Mouse (Mus musculus): ENCODE results near the gene Ccdc102a. TPM values are rescaled to one million over a fixed set of nuclear protein-coding genes. Genes with fewer than 3 reads are reported as not detected.
"Not testable (repeated sequence)": the region's sequence is repeated elsewhere in the genome, so short reads cannot be mapped to it uniquely, and the experiment has no call there.

Gene Ccdc102a
- polyA plus RNA-seq, 1 experiment from 2014 or later: 14.6 TPM

- no peaks in the 10 kb centered on the region for H3K9me3 ChIP-seq (ENCODE audit: low read length)
- no peak overlapping the region for H3K4me3 ChIP-seq (ENCODE audit: low read depth, low read length)
- ATAC-seq (peak; percentile 67), DNase-seq (ENCODE audit: low spot score) (peak; percentile 44)
- H3K4me2 ChIP-seq (replicated peaks; ENCODE audit: low read depth, low read length): no peak overlapping the region
- H3K27me3 ChIP-seq (replicated peaks; ENCODE audit: insufficient read depth, low read length): no peaks in the 10 kb centered on the region
- no peaks in the 10 kb centered on the region; the same call in 1 of the 2 replicates for H3K4me1 ChIP-seq (ENCODE audit: insufficient read depth, low read depth, low read length)
- TF ChIP-seq CTCF (IDR thresholded peaks at IDR 0.05) (no peak), EP300 (IDR thresholded peaks at IDR 0.05) (peak; percentile 29; the same call in 1 of the 2 replicates)
- no peak overlapping the region for H3K9ac ChIP-seq (replicated peaks; ENCODE audit: low read depth)
- no peak overlapping the region for H3K27ac ChIP-seq (ENCODE audit: low read length)
- WGBS: 74% methylated on average over 12 of the region's 12 CpGs
- H3K36me3 ChIP-seq (ENCODE audit: insufficient read depth, low read length): peaks cover 33% of the 10 kb centered on the region
Measured at GRCm38 (mm10) chr8:94862487-94863220, 55.2 kb downstream of the Ccdc102a start.

DNA sequence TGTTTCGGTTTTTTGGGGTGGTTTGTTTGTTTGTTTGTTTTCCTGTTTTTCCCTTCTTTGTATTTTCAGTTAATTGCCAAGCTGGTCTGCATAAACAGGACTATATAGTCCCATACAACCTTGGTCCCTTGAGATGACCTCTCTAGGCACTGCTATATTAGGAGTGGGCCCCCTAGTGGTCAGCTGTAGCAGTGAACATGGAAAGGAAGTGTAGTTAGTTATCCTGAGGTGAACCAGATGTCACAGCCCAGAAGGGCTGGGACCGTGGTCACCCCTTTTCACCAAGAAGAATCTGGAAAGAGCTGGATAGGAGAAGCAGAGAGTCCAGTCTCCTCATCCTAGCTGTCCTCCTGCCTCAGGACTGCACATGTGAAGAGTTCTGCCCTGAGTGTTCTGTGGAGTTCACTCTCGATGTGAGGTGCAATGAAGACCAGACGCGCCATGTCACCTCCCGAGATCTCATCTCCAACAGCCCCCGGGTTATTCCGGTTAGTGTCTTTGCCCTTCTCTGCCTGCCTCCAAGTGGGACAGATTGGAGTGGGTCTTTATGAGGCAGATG, 56.5 kb downstream of the Ccdc102a start:
- ATAC-seq (0 out of 2 replicates have a peak, but pooled peaks have one; percentile 33), DNase-seq (ENCODE audit: low spot score) (peak; percentile 77)
- Histone ChIP-seq H3K4me3 (ENCODE audit: low read depth, low read length) (no peak overlapping the region), H3K27me3 (replicated peaks; ENCODE audit: insufficient read depth, low read length) (no peaks in the 10 kb centered on the region), H3K9ac (replicated peaks; ENCODE audit: low read depth) (no peak overlapping the region), H3K36me3 (ENCODE audit: insufficient read depth, low read length) (peaks cover 28% of the 10 kb centered on the region), H3K4me2 (replicated peaks; ENCODE audit: low read depth, low read length) (no peak overlapping the region), H3K9me3 (ENCODE audit: low read length) (no peaks in the 10 kb centered on the region), H3K4me1 (ENCODE audit: insufficient read depth, low read depth, low read length) (no peaks in the 10 kb centered on the region; the same call in 1 of the 2 replicates), H3K27ac (ENCODE audit: low read length) (no peak overlapping the region)
- TF ChIP-seq EP300 (IDR thresholded peaks at IDR 0.05) (no peak), CTCF (IDR thresholded peaks at IDR 0.05) (peak; percentile 93)
- WGBS: 71% methylated on average over 8 of the region's 8 CpGs

- TF ChIP-seq CTCF (IDR thresholded peaks at IDR 0.05): peak; percentile 90
- TF ChIP-seq EP300 (IDR thresholded peaks at IDR 0.05): no peak; the same call in 1 of the 2 replicates
- Histone ChIP-seq H3K36me3 (ENCODE audit: insufficient read depth, low read length) (peaks cover 13% of the 10 kb centered on the region), H3K9me3 (ENCODE audit: low read length) (no peaks in the 10 kb centered on the region), H3K4me1 (ENCODE audit: insufficient read depth, low read depth, low read length) (no peaks in the 10 kb centered on the region; the same call in 1 of the 2 replicates), H3K4me3 (ENCODE audit: low read depth, low read length) (peak within 1 kb of the TSS; percentile 89), H3K27ac (ENCODE audit: low read length) (peak within 1 kb of the TSS; percentile 43; the same call in 1 of the 2 replicates), H3K9ac (replicated peaks; ENCODE audit: low read depth) (peak within 1 kb of the TSS; percentile 96), H3K27me3 (replicated peaks; ENCODE audit: insufficient read depth, low read length) (no peaks in the 10 kb centered on the region), H3K4me2 (replicated peaks; ENCODE audit: low read depth, low read length) (peak within 1 kb of the TSS; percentile 87)
- 2% methylated on average over 65 of the region's 68 CpGs for WGBS
- peak; percentile 87 for ATAC-seq
- peak; percentile 85 for DNase-seq (ENCODE audit: low spot score)
Measured at GRCm38 (mm10) chr8:94857346-94858173, 60.3 kb downstream of the Ccdc102a start, which contains the start of gene Polr2c. TSS of gene Polr2c (plus strand) at chr8:94857450.

GRCm38 (mm10) chr8:94857011-94857345, 60.9 kb downstream of the Ccdc102a start:
- WGBS: 26% methylated on average over 5 of the region's 5 CpGs

DNA sequence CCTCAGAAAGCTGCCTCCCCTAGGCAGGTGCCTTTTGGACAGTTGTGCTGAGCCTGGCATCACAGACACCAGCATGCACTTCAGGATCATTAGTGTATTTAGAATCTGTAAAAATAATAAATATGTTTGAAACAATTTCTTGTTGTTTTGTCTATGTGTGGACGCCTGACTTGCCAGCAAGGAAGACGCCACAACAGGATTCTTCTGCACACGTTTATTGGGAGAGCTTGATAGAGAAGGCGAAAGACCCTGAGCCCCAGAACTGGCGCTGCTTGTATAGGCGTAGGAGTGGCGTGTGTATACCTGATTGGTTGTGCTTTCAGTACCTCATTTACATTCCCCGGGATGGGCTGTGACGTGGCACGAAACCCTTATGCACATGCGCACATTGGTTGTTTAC, 63.1 kb downstream of the Ccdc102a start:
- H3K4me3 ChIP-seq (ENCODE audit: low read depth, low read length); ATAC-seq; H3K9me3 ChIP-seq (ENCODE audit: low read length); H3K27me3 ChIP-seq (replicated peaks; ENCODE audit: insufficient read depth, low read length); H3K9ac ChIP-seq (replicated peaks; ENCODE audit: low read depth); H3K27ac ChIP-seq (ENCODE audit: low read length); H3K4me2 ChIP-seq (replicated peaks; ENCODE audit: low read depth, low read length); DNase-seq (ENCODE audit: low spot score); H3K4me1 ChIP-seq (ENCODE audit: insufficient read depth, low read depth, low read length): not testable (repeated sequence)
- peaks cover 27% of the 10 kb centered on the region for H3K36me3 ChIP-seq (ENCODE audit: insufficient read depth, low read length)
- WGBS: 89% methylated on average over 11 of the region's 11 CpGs

More at GRCm38 (mm10) chr8:94857011-94857345, 60.9 kb downstream of the Ccdc102a start:
- Histone ChIP-seq H3K4me2 (replicated peaks; ENCODE audit: low read depth, low read length) (no peak overlapping the region), H3K27me3 (replicated peaks; ENCODE audit: insufficient read depth, low read length) (no peaks in the 10 kb centered on the region), H3K9me3 (ENCODE audit: low read length) (no peaks in the 10 kb centered on the region), H3K36me3 (ENCODE audit: insufficient read depth, low read length) (peaks cover 15% of the 10 kb centered on the region), H3K4me1 (ENCODE audit: insufficient read depth, low read depth, low read length) (no peaks in the 10 kb centered on the region; the same call in 1 of the 2 replicates), H3K27ac (ENCODE audit: low read length) (no peak overlapping the region), H3K9ac (replicated peaks; ENCODE audit: low read depth) (no peak overlapping the region), H3K4me3 (ENCODE audit: low read depth, low read length) (no peak overlapping the region)
- ATAC-seq (no peak), DNase-seq (ENCODE audit: low spot score) (no peak)
- TF ChIP-seq EP300 (IDR thresholded peaks at IDR 0.05) (no peak), CTCF (IDR thresholded peaks at IDR 0.05) (no peak)

Other genes starting within 250 kb of the Ccdc102a start
- 22.8 and 29.1 TPM in 2 replicates for gene Pllp, start 221.8 kb downstream of the Ccdc102a start, polyA plus RNA-seq (2015; fragmentation: Nextera tagmentation; extraction: Ambion mirVana)
- gene Ccl22, start 172.5 kb downstream of the Ccdc102a start, polyA plus RNA-seq (2015; fragmentation: Nextera tagmentation; extraction: Ambion mirVana): 0.45 TPM in 2 replicates
- 8.3 and 10.7 TPM in 2 replicates for gene Cx3cl1, start 146.1 kb downstream of the Ccdc102a start, polyA plus RNA-seq (2015; fragmentation: Nextera tagmentation; extraction: Ambion mirVana)
- 5.7 and 9.1 TPM in 2 replicates for gene Ccl17, start 107.6 kb downstream of the Ccdc102a start, polyA plus RNA-seq (2015; fragmentation: Nextera tagmentation; extraction: Ambion mirVana)
- gene Coq9, start 79.8 kb downstream of the Ccdc102a start, polyA plus RNA-seq (2015; fragmentation: Nextera tagmentation; extraction: Ambion mirVana): 47.1 and 51.4 TPM in 2 replicates
- gene Ciapin1, start 79.7 kb downstream of the Ccdc102a start, polyA plus RNA-seq (2015; fragmentation: Nextera tagmentation; extraction: Ambion mirVana): 66.7 and 74.5 TPM in 2 replicates
- gene Polr2c, start 60.6 kb downstream of the Ccdc102a start, polyA plus RNA-seq (2015; fragmentation: Nextera tagmentation; extraction: Ambion mirVana): 98.4 and 103 TPM in 2 replicates
- 42.7 and 47.5 TPM in 2 replicates for gene Dok4, start 41.8 kb downstream of the Ccdc102a start, polyA plus RNA-seq (2015; fragmentation: Nextera tagmentation; extraction: Ambion mirVana)
- gene Adgrg5, start 5.6 kb upstream of the Ccdc102a start, polyA plus RNA-seq (2015; fragmentation: Nextera tagmentation; extraction: Ambion mirVana): 0.19 and 0.31 TPM in 2 replicates
- gene Adgrg1, start 56.7 kb upstream of the Ccdc102a start, polyA plus RNA-seq (2015; fragmentation: Nextera tagmentation; extraction: Ambion mirVana): 33.9 and 39.0 TPM in 2 replicates
- gene Adgrg3, start 99.6 kb upstream of the Ccdc102a start, polyA plus RNA-seq (2015; fragmentation: Nextera tagmentation; extraction: Ambion mirVana): 4.8 and 5.3 TPM in 2 replicates
- 3.1 and 3.9 TPM in 2 replicates for gene Drc7, start 137.0 kb upstream of the Ccdc102a start, polyA plus RNA-seq (2015; fragmentation: Nextera tagmentation; extraction: Ambion mirVana)
- gene Katnb1, start 163.1 kb upstream of the Ccdc102a start, polyA plus RNA-seq (2015; fragmentation: Nextera tagmentation; extraction: Ambion mirVana): 10.4 and 10.8 TPM in 2 replicates